Mouse (Mus musculus) myocyte (in vitro differentiated cells): ENCODE measurements around the gene Pmf1. TPM values are rescaled to one million over a fixed set of nuclear protein-coding genes. Genes with fewer than 3 reads are reported as not detected.
"Not testable (repeated sequence)": the region's sequence is repeated elsewhere in the genome, so short reads cannot be mapped to it uniquely, and the experiment has no call there.

Experiments
- H3K27me3 ChIP-seq: one replicate; pipeline ENCODE4 v1.6.1; 2011; ENCODE audit not compliant: control insufficient read depth, insufficient read depth, insufficient read length
- H3K36me3 ChIP-seq: one replicate; pipeline ENCODE4 v1.6.1; 2011; ENCODE audit not compliant: control insufficient read depth, insufficient read depth
- H3K4me2 ChIP-seq: one replicate; pipeline ENCODE4 v1.6.1; 2011; ENCODE audit warnings: low read depth, control low read depth
- H3K4me3 ChIP-seq: one replicate; pipeline ENCODE4 v1.5.1; 2011; ENCODE audit warnings: mild to moderate bottlenecking, control low read depth, moderate library complexity
- H3K79me2 ChIP-seq: one replicate; pipeline ENCODE4 v1.6.1; 2011; ENCODE audit not compliant: control insufficient read depth, insufficient read depth
- H3ac ChIP-seq: one replicate; pipeline ENCODE4 v1.6.1; 2011; ENCODE audit not compliant: control insufficient read depth, insufficient read length
- CEBPB ChIP-seq: IDR thresholded peaks from 2 replicates; pipeline ENCODE4 v1.6.1; 2011; ENCODE audit warnings: mild to moderate bottlenecking, moderate library complexity; ENCODE audit not compliant: poor library complexity, insufficient read depth, severe bottlenecking
- E2F4 ChIP-seq: IDR thresholded peaks from one replicate; pipeline ENCODE4 v1.6.1; 2011; ENCODE audit warnings: mild to moderate bottlenecking, control low read depth, moderate library complexity; ENCODE audit not compliant: insufficient read depth
- MAX ChIP-seq: IDR thresholded peaks from one replicate; pipeline ENCODE4 v1.6.1; 2011; ENCODE audit warnings: low read depth, mild to moderate bottlenecking, control low read depth
- MYOD1 ChIP-seq, 3 experiments: IDR thresholded peaks; one replicate each; pipeline ENCODE4 v1.6.1; 2011; ENCODE audit warnings: control low read depth in 2 of 3, low read depth in 2 of 3, mild to moderate bottlenecking in 2 of 3, moderate library complexity in 1 of 3; ENCODE audit not compliant: insufficient read length in 2 of 3, control insufficient read depth in 1 of 3
- MYOG ChIP-seq, 3 experiments: IDR thresholded peaks; one replicate each; pipeline ENCODE4 v1.6.1; 2011; ENCODE audit warnings: control low read depth in 2 of 3, low read depth in 2 of 3, mild to moderate bottlenecking in 2 of 3; ENCODE audit not compliant: insufficient read length in 2 of 3, control insufficient read depth in 1 of 3, insufficient read depth in 1 of 3
- POLR2A ChIP-seq: IDR thresholded peaks from one replicate; pipeline ENCODE4 v1.6.1; 2011; ENCODE audit warnings: low read depth, mild to moderate bottlenecking, control low read depth, moderate library complexity; ENCODE audit not compliant: insufficient read length
- POLR2AphosphoS2 ChIP-seq: IDR thresholded peaks from one replicate; pipeline ENCODE4 v1.6.1; 2011; ENCODE audit warnings: low read depth, control low read depth; ENCODE audit not compliant: insufficient read length
- REST ChIP-seq: IDR thresholded peaks from one replicate; pipeline ENCODE4 v1.6.1; 2011; ENCODE audit warnings: mild to moderate bottlenecking, control low read depth, moderate library complexity; ENCODE audit not compliant: insufficient read depth, insufficient read length
- SRF ChIP-seq: IDR thresholded peaks from one replicate; pipeline ENCODE4 v1.6.1; 2011; ENCODE audit warnings: low read depth; ENCODE audit not compliant: control insufficient read depth, insufficient read length
- TCF12 ChIP-seq: IDR thresholded peaks from one replicate; pipeline ENCODE4 v1.6.1; 2011; ENCODE audit warnings: mild to moderate bottlenecking, control low read depth; ENCODE audit not compliant: poor library complexity, insufficient read depth, severe bottlenecking
- TCF3 ChIP-seq: IDR thresholded peaks from one replicate; pipeline ENCODE4 v1.6.1; 2011; ENCODE audit warnings: low read depth, control low read depth; ENCODE audit not compliant: insufficient read length
- USF1 ChIP-seq: IDR thresholded peaks from one replicate; pipeline ENCODE4 v1.6.1; 2011; ENCODE audit warnings: low read depth, mild to moderate bottlenecking, control low read depth, moderate library complexity
- polyA plus RNA-seq: library from polyadenylated mRNA; unstranded; fragments of >200 nt; fragmentation: generic; extraction: Trizol; gene quantifications from one replicate; pipeline ENCODE4 v1.2.1, GENCODE M21; 2012; ENCODE audit warnings: missing spikeins

The Pmf1 gene
- polyA plus RNA-seq, 1 experiment, result 59.0 TPM

DNA sequence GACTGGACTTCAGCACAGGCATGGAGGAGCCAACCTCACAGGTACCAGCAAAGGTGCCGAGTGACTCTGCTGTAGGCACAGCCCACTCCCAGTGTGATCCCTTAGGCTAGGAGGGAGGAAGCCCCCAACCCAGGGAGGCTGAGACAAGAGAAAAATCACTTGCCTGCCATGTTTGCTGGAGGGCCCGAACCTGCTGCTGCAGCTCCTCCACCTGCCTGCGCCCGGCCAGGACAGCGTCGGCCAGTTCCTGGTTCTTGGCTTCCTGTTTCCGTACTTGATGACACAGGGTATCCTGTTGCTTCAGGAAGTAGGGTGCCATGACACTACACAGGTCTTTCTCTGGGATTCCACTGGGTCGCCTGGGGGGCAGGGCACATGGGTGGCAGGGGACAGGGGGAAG, 14.4 kb downstream of the Pmf1 start:
- Histone ChIP-seq H3K36me3 (no peaks in the 10 kb centered on the region), H3K27me3 (no peaks in the 10 kb centered on the region), H3K4me2 (no peak overlapping the region), H3K4me3 (no peak overlapping the region), H3K79me2 (no peaks in the 10 kb centered on the region), H3ac (no peak overlapping the region)
- no peak for TF ChIP-seq POLR2A
- TF ChIP-seq USF1, result no peak
- no peak for TF ChIP-seq E2F4
- no peak for TF ChIP-seq TCF3
- no peak for TF ChIP-seq REST
- TF ChIP-seq POLR2AphosphoS2, result no peak
- TF ChIP-seq TCF12, result no peak
- TF ChIP-seq MYOD1 (IDR thresholded peaks at IDR 0.05; ENCODE audit: control insufficient read depth in 1 of 3, insufficient read length in 2 of 3, low read depth in 2 of 3), result no peak
- no peak for TF ChIP-seq MYOG (IDR thresholded peaks at IDR 0.05; ENCODE audit: control insufficient read depth in 1 of 3, insufficient read depth in 1 of 3, insufficient read length in 2 of 3, low read depth in 2 of 3)
- TF ChIP-seq SRF, result no peak
- no peak for TF ChIP-seq MAX
- TF ChIP-seq CEBPB, result no peak

DNA sequence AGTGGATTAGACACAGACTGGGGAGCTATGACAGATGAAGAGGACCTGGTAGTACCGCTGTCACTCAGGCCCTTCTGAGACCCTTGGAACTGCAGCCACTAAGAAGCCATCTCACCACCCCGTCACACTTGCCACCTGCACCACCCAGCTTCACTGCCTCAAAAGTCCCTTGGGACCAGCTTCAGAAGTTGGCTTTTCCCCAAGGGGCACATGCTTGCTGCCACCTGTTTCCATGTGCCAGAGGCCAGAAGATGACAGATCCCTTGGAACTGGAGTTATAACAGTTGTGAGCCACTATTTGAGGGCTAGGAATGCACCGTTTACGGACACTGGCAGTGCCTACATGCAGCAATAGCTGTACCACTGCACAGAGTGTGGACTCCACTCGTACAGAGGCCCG, 14.8 kb downstream of the Pmf1 start:
- Histone ChIP-seq H3K4me2 (no peak overlapping the region), H3K36me3 (no peaks in the 10 kb centered on the region), H3ac (no peak overlapping the region), H3K4me3 (no peak overlapping the region), H3K27me3 (no peaks in the 10 kb centered on the region), H3K79me2 (no peaks in the 10 kb centered on the region)
- TF ChIP-seq SRF, result no peak
- peak in 2 of 3 experiments; percentile 46 to 70 for TF ChIP-seq MYOD1 (IDR thresholded peaks at IDR 0.05; ENCODE audit: control insufficient read depth in 1 of 3, insufficient read length in 2 of 3, low read depth in 2 of 3)
- peak in 1 of 3 experiments; percentile 71 for TF ChIP-seq MYOG (IDR thresholded peaks at IDR 0.05; ENCODE audit: control insufficient read depth in 1 of 3, insufficient read depth in 1 of 3, insufficient read length in 2 of 3, low read depth in 2 of 3)
- no peak for TF ChIP-seq CEBPB
- no peak for TF ChIP-seq TCF3
- TF ChIP-seq MAX, result no peak
- TF ChIP-seq POLR2AphosphoS2, result no peak
- no peak for TF ChIP-seq USF1

DNA sequence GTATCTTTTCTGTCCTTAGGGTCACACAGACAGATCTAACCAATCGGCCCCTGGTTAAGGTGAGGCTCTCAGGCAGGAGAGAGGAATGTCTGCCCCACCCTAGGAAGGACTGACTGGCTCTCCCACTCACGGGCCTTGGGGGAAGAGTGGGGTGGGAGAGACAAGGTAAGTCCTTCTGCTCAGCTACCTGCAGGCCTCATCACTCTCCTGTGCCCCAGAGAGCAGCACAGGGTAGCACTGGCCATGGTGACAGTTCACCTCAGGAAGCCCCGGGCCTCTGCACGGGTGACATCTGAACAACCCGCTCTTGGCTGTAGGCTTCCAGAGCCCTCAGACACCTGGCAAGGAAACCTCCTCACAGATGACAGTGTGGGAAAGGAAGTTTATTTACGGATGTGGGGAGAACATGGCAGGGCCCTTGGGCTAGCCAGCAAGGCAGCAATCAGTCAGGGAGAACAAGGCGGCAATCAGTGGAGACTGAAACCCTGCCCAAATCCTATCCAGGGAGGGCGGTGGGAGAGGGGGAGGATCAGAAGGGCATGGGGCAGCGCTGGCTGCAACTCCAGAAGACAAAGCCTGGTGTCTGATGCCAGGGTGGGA, 16.3 kb downstream of the Pmf1 start:
- Histone ChIP-seq H3K4me3 (no peak overlapping the region), H3K79me2 (no peaks in the 10 kb centered on the region), H3K27me3 (no peaks in the 10 kb centered on the region), H3K36me3 (no peaks in the 10 kb centered on the region), H3ac (no peak overlapping the region), H3K4me2 (no peak overlapping the region)
- TF ChIP-seq USF1 (no peak), POLR2A (no peak), POLR2AphosphoS2 (no peak), TCF12 (no peak), MAX (no peak), CEBPB (no peak), E2F4 (no peak), REST (no peak), MYOG (IDR thresholded peaks at IDR 0.05; ENCODE audit: control insufficient read depth in 1 of 3, insufficient read depth in 1 of 3, insufficient read length in 2 of 3, low read depth in 2 of 3) (no peak), MYOD1 (IDR thresholded peaks at IDR 0.05; ENCODE audit: control insufficient read depth in 1 of 3, insufficient read length in 2 of 3, low read depth in 2 of 3) (no peak), SRF (no peak), TCF3 (no peak)

DNA sequence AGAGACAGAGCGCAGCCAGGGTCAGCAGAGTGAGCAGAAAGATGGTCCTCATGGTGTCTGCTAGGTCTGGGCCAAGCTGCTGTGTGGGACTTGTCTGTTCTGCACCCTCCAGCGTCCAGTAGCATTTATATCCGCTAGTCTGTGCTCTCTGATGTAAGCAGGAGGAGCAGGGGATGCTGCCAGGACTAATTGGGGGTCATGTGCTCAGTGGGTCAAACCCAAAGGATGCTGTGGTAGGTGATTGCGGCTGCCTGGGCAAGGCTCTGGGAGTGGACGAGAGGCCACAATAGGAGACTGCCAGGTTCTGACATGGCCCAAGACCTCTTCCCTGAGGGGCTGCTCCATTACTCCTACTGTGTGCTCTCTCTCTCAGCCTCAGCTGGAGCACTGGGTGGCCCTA, 25.8 kb downstream of the Pmf1 start, which contains the start of gene Bglap:
Bglap (minus strand) TSS at position 101 of the 400 bp plus-strand sequence.
- Histone ChIP-seq H3K4me2 (no peak within 1 kb of the TSS), H3K36me3 (no peaks in the 10 kb centered on the region), H3K27me3 (no peaks in the 10 kb centered on the region), H3K4me3 (no peak within 1 kb of the TSS), H3K79me2 (no peaks in the 10 kb centered on the region), H3ac (no peak within 1 kb of the TSS)
- TF ChIP-seq POLR2A (no peak), CEBPB (no peak), USF1 (no peak), MAX (no peak), TCF3 (no peak), MYOG (IDR thresholded peaks at IDR 0.05; ENCODE audit: control insufficient read depth in 1 of 3, insufficient read depth in 1 of 3, insufficient read length in 2 of 3, low read depth in 2 of 3) (no peak)

DNA sequence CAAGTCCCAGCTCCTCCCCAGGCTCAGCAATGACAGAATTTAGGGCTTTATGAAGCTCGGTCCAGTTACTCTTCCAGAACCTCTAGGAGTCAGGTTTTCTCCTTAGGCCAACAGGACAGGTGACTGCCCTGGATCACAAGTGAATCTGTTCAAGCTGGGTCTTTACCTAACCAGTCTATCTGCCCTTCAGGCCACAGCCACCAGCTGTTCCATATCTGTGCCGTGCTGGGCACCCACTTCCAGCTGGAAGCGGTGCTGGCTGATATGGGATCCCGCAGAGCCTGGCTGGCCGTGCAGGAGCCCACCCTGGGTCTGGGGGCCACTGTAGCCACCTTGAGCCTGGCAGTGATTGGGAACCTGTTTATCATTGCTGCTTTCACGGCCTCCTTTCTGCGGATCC, 27.7 kb downstream of the Pmf1 start:
- not testable (repeated sequence) for H3K36me3 ChIP-seq, H3K27me3 ChIP-seq, H3K79me2 ChIP-seq, H3K4me2 ChIP-seq, H3ac ChIP-seq, H3K4me3 ChIP-seq

- H3K79me2 ChIP-seq, H3K4me3 ChIP-seq, H3ac ChIP-seq: not testable (repeated sequence)
Measured at GRCm38 (mm10) chr3:88381389-88382315, 28.5 kb downstream of the Pmf1 start.

More at GRCm38 (mm10) chr3:88381389-88382315, 28.5 kb downstream of the Pmf1 start:
- peak overlapping the region; percentile 34 for H3K4me2 ChIP-seq
- H3K36me3 ChIP-seq, H3K27me3 ChIP-seq: not testable (repeated sequence)
